Mouse (Mus musculus) bone marrow, adult 2 months (tissue): ENCODE measurements around the gene Ddah2. TPM values are rescaled to one million over a fixed set of nuclear protein-coding genes. Genes with fewer than 3 reads are reported as not detected.

Experiments
- H3K27ac ChIP-seq: fragments of 200-500 bp; 2 replicates; pipeline ENCODE4 v1.5.1; 2012; ENCODE audit warnings: low read depth, mild to moderate bottlenecking, control low read depth, inconsistent platforms, low read length; ENCODE audit not compliant: control insufficient read depth, poor library complexity, insufficient read depth
- H3K4me1 ChIP-seq: fragments of 200-500 bp; 2 replicates; pipeline ENCODE4 v1.6.1; 2011; ENCODE audit warnings: low read length; ENCODE audit not compliant: control insufficient read depth, insufficient read depth
- H3K4me3 ChIP-seq: fragments of 200-500 bp; replicated peaks from 2 replicates; pipeline ENCODE3; 2011; ENCODE audit warnings: mild to moderate bottlenecking, low read depth, low read length, control low read depth; ENCODE audit not compliant: control insufficient read depth
- CTCF ChIP-seq: fragments of 200-500 bp; IDR thresholded peaks from 2 replicates; pipeline ENCODE4 v1.5.1; 2011; ENCODE audit warnings: low read length, control low read depth; ENCODE audit not compliant: control insufficient read depth, insufficient read depth
- POLR2A ChIP-seq: fragments of 200-500 bp; IDR thresholded peaks from 2 replicates; pipeline ENCODE4 v1.6.1; 2011; ENCODE audit warnings: low read depth, mild to moderate bottlenecking, control low read depth, low read length, borderline replicate concordance; ENCODE audit not compliant: control insufficient read depth
- WGBS: fragments of 180-500 bp; shearing (Covaris S2); methylation state at CpG from one replicate; pipeline ENCODE4 v1.1.7; 2018; 5-methylcytosine and 5-hydroxymethylcytosine counted together
- polyA plus RNA-seq: library from polyadenylated mRNA; stranded (reverse); fragments of >200 nt; gene quantifications from 2 replicates; pipeline ENCODE4 v1.2.4, GENCODE M21; 2011; ENCODE audit warnings: low replicate concordance; ENCODE audit not compliant: missing spikeins, insufficient read depth, insufficient read length

Gene Ddah2
- polyA plus RNA-seq, 1 experiment, result 12.5 TPM

GRCm38 (mm10) chr17:35070556-35071229 lies 11.9 kb downstream of the Ddah2 start:
- H3K4me1 ChIP-seq, result no peaks in the 10 kb centered on the region
- H3K27ac ChIP-seq, result no peak overlapping the region
- no peak for TF ChIP-seq CTCF
- no peak for TF ChIP-seq POLR2A
- WGBS, result 35% methylated on average over 6 of the region's 6 CpGs
- H3K4me3 ChIP-seq, result no peak overlapping the region

GRCm38 (mm10) chr17:35071454-35071853 lies 12.6 kb downstream of the Ddah2 start:
- H3K4me1 ChIP-seq, result no peaks in the 10 kb centered on the region
- WGBS, result 79% methylated on average over 9 of the region's 9 CpGs
- no peak for TF ChIP-seq CTCF
- no peak for TF ChIP-seq POLR2A

GRCm38 (mm10) chr17:35074097-35074496 lies 15.3 kb downstream of the Ddah2 start:
- Histone ChIP-seq H3K4me3 (no peak overlapping the region), H3K27ac (no peak overlapping the region), H3K4me1 (peaks cover 5% of the 10 kb centered on the region; the same call in 1 of the 2 replicates)
- 4% methylated on average over 17 of the region's 17 CpGs for WGBS
- TF ChIP-seq POLR2A (no peak), CTCF (no peak)

More at GRCm38 (mm10) chr17:35071454-35071853, 12.6 kb downstream of the Ddah2 start:
- no peak overlapping the region for H3K4me3 ChIP-seq
- no peak overlapping the region for H3K27ac ChIP-seq

GRCm38 (mm10) chr17:35076507-35077176 lies 17.8 kb downstream of the Ddah2 start, which contains the start of gene Ly6g6e:
TSS of gene Ly6g6e (plus strand) at chr17:35076902.
- TF ChIP-seq POLR2A, result no peak
- TF ChIP-seq CTCF, result no peak
- WGBS, result 63% methylated on average over 10 of the region's 10 CpGs
- Histone ChIP-seq H3K4me3 (peak within 1 kb of the TSS; percentile 4), H3K4me1 (peaks cover 5% of the 10 kb centered on the region; the same call in 1 of the 2 replicates), H3K27ac (no peak within 1 kb of the TSS)

- peaks cover 5% of the 10 kb centered on the region; the same call in 1 of the 2 replicates for H3K4me1 ChIP-seq
- no peak overlapping the region for H3K27ac ChIP-seq
- TF ChIP-seq CTCF (no peak), POLR2A (no peak)
Measured at GRCm38 (mm10) chr17:35077285-35077684, 18.4 kb downstream of the Ddah2 start.

GRCm38 (mm10) chr17:35077786-35078233 lies 19.0 kb downstream of the Ddah2 start, which contains the start of gene Ly6g6d:
TSS of gene Ly6g6d (minus strand) at chr17:35078065.
- H3K4me1 ChIP-seq, result peaks cover 5% of the 10 kb centered on the region; the same call in 1 of the 2 replicates
- no peak within 1 kb of the TSS for H3K27ac ChIP-seq
- H3K4me3 ChIP-seq, result peak within 1 kb of the TSS; percentile 4
- WGBS, result 4% methylated on average over 14 of the region's 14 CpGs
- TF ChIP-seq CTCF (peak; percentile 60), POLR2A (0 out of 2 replicates have a peak, but pooled peaks have one; percentile 27)

More at GRCm38 (mm10) chr17:35077285-35077684, 18.4 kb downstream of the Ddah2 start:
- no peak overlapping the region for H3K4me3 ChIP-seq
- WGBS, result 11% methylated on average over 2 of the region's 2 CpGs

GRCm38 (mm10) chr17:35079778-35080177 lies 20.9 kb downstream of the Ddah2 start:
- Histone ChIP-seq H3K4me1 (peaks cover 5% of the 10 kb centered on the region; the same call in 1 of the 2 replicates), H3K4me3 (no peak overlapping the region), H3K27ac (peak overlapping the region; percentile 50; the same call in 1 of the 2 replicates)
- TF ChIP-seq CTCF (peak; percentile 12; the same call in 1 of the 2 replicates), POLR2A (no peak)
- WGBS, result 39% methylated on average over 9 of the region's 9 CpGs

GRCm38 (mm10) chr17:35080248-35080647 lies 21.4 kb downstream of the Ddah2 start:
- Histone ChIP-seq H3K27ac (peak overlapping the region; percentile 2; the same call in 1 of the 2 replicates), H3K4me1 (peaks cover 5% of the 10 kb centered on the region; the same call in 1 of the 2 replicates), H3K4me3 (no peak overlapping the region)
- TF ChIP-seq CTCF (no peak), POLR2A (no peak)
- WGBS, result 51% methylated on average over 6 of the region's 6 CpGs
